Mouse (Mus musculus): Measurements from ENCODE around the gene Hmg20b.

The Hmg20b gene

GRCm38 (mm10) chr10:81365073-81365472 lies 14.8 kb upstream of the Hmg20b start:
- no peak for TF ChIP-seq GATA4 (IDR thresholded peaks at IDR 0.05; ENCODE audit: insufficient replicate concordance, low read length)

GRCm38 (mm10) chr10:81364666-81365065 lies 14.4 kb upstream of the Hmg20b start:
- TF ChIP-seq GATA4 (IDR thresholded peaks at IDR 0.05; ENCODE audit: insufficient replicate concordance, low read length): no peak

GRCm38 (mm10) chr10:81363436-81364346 lies 13.4 kb upstream of the Hmg20b start:
- no peak for TF ChIP-seq GATA4 (IDR thresholded peaks at IDR 0.05; ENCODE audit: insufficient replicate concordance, low read length)

- TF ChIP-seq GATA4 (IDR thresholded peaks at IDR 0.05; ENCODE audit: insufficient replicate concordance, low read length): no peak
Observed at GRCm38 (mm10) chr10:81362336-81362949, 12.2 kb upstream of the Hmg20b start.

GRCm38 (mm10) chr10:81360721-81361120 lies 10.4 kb upstream of the Hmg20b start:
- no peak for TF ChIP-seq GATA4 (IDR thresholded peaks at IDR 0.05; ENCODE audit: insufficient replicate concordance, low read length)

- no peak for TF ChIP-seq GATA4 (IDR thresholded peaks at IDR 0.05; ENCODE audit: insufficient replicate concordance, low read length)
Observed at GRCm38 (mm10) chr10:81358841-81359240, 8.6 kb upstream of the Hmg20b start.

GRCm38 (mm10) chr10:81358209-81358608 lies 7.9 kb upstream of the Hmg20b start:
- no peak for TF ChIP-seq GATA4 (IDR thresholded peaks at IDR 0.05; ENCODE audit: insufficient replicate concordance, low read length)

- no peak for TF ChIP-seq GATA4 (IDR thresholded peaks at IDR 0.05; ENCODE audit: insufficient replicate concordance, low read length)
Observed at GRCm38 (mm10) chr10:81356991-81357844, 6.9 kb upstream of the Hmg20b start, which contains the start of gene Mfsd12. Mfsd12 (plus strand) TSS chr10:81357491.

- no peak for TF ChIP-seq GATA4 (IDR thresholded peaks at IDR 0.05; ENCODE audit: insufficient replicate concordance, low read length)
Observed at GRCm38 (mm10) chr10:81356352-81356990, 6.2 kb upstream of the Hmg20b start.

- no peak for TF ChIP-seq GATA4 (IDR thresholded peaks at IDR 0.05; ENCODE audit: insufficient replicate concordance, low read length)
Observed at GRCm38 (mm10) chr10:81355533-81355932, 5.3 kb upstream of the Hmg20b start.

- no peak for TF ChIP-seq GATA4 (IDR thresholded peaks at IDR 0.05; ENCODE audit: insufficient replicate concordance, low read length)
Observed at GRCm38 (mm10) chr10:81354738-81355477, 4.6 kb upstream of the Hmg20b start.

- no peak for TF ChIP-seq GATA4 (IDR thresholded peaks at IDR 0.05; ENCODE audit: insufficient replicate concordance, low read length)
Observed at GRCm38 (mm10) chr10:81351678-81352291, 1.5 kb upstream of the Hmg20b start.

GRCm38 (mm10) chr10:81349961-81350350 lies 324 bp downstream of the Hmg20b start:
- TF ChIP-seq GATA4 (IDR thresholded peaks at IDR 0.05; ENCODE audit: insufficient replicate concordance, low read length): no peak

- TF ChIP-seq GATA4 (IDR thresholded peaks at IDR 0.05; ENCODE audit: insufficient replicate concordance, low read length): no peak
Observed at GRCm38 (mm10) chr10:81349146-81349545, 1.1 kb downstream of the Hmg20b start.
